Mouse (Mus musculus): ENCODE results near the gene Gucd1. TPM values are rescaled to one million over a fixed set of nuclear protein-coding genes. Genes with fewer than 3 reads are reported as not detected.
"Not testable (repeated sequence)": the region's sequence is repeated elsewhere in the genome, so short reads cannot be mapped to it uniquely, and the experiment has no call there.

The Gucd1 gene
- total RNA-seq, 2 experiments from 2014 or later, result 40.4 to 60.3 TPM

GRCm38 (mm10) chr10:75482919-75483483, 34.8 kb downstream of the Gucd1 start:
- DNase-seq, result no peak
- intact Hi-C loops (cut with DNase I; ENCODE audit: low total_unique reads), result loop anchor here (10.0 kb wide), 1 partner anchor 208 kb away; no protein-coding TSS in a partner anchor

- intact Hi-C loops (cut with DNase I; ENCODE audit: low total_unique reads), result loop anchor here (10.0 kb wide), 1 partner anchor 207 kb away; no protein-coding TSS in a partner anchor
Observed at GRCm38 (mm10) chr10:75482271-75482670, 35.5 kb downstream of the Gucd1 start.

GRCm38 (mm10) chr10:75481703-75482102, 36.1 kb downstream of the Gucd1 start:
- DNase-seq, result no peak
- intact Hi-C loops (cut with DNase I; ENCODE audit: low total_unique reads), result loop anchor here (10.0 kb wide), 1 partner anchor 207 kb away; no protein-coding TSS in a partner anchor

More at GRCm38 (mm10) chr10:75482271-75482670, 35.5 kb downstream of the Gucd1 start:
- DNase-seq, result no peak

- no peak for DNase-seq
- intact Hi-C loops (cut with DNase I; ENCODE audit: low total_unique reads), result loop anchor here (10.0 kb wide), 1 partner anchor 205 kb away; no protein-coding TSS in a partner anchor
Observed at GRCm38 (mm10) chr10:75479955-75480354, 37.8 kb downstream of the Gucd1 start.

- intact Hi-C loops (cut with DNase I; ENCODE audit: low total_unique reads), result no loop called here
- DNase-seq, result peak; percentile 48
Observed at GRCm38 (mm10) chr10:75477034-75477433, 40.7 kb downstream of the Gucd1 start.

GRCm38 (mm10) chr10:75475139-75475850, 42.5 kb downstream of the Gucd1 start:
- intact Hi-C loops (cut with DNase I; ENCODE audit: low total_unique reads); DNase-seq: not testable (repeated sequence)

- intact Hi-C loops (cut with DNase I; ENCODE audit: low total_unique reads), result no loop called here
- DNase-seq, result no peak
Observed at GRCm38 (mm10) chr10:75474571-75474970, 43.2 kb downstream of the Gucd1 start.

- DNase-seq, result no peak
- intact Hi-C loops (cut with DNase I; ENCODE audit: low total_unique reads), result no loop called here
Observed at GRCm38 (mm10) chr10:75473411-75473810, 44.4 kb downstream of the Gucd1 start.

GRCm38 (mm10) chr10:75465781-75466550, 51.8 kb downstream of the Gucd1 start:
- intact Hi-C loops (cut with DNase I; ENCODE audit: low total_unique reads), result no loop called here
- peak; percentile 42 for DNase-seq

- intact Hi-C loops (cut with DNase I; ENCODE audit: low total_unique reads), result no loop called here
- DNase-seq, result no peak
Observed at GRCm38 (mm10) chr10:75462728-75463127, 55.0 kb downstream of the Gucd1 start.

- intact Hi-C loops (cut with DNase I; ENCODE audit: low total_unique reads), result no loop called here
- DNase-seq, result no peak
Observed at GRCm38 (mm10) chr10:75458329-75458728, 59.4 kb downstream of the Gucd1 start.

GRCm38 (mm10) chr10:75457852-75458251, 59.9 kb downstream of the Gucd1 start:
- intact Hi-C loops (cut with DNase I; ENCODE audit: low total_unique reads), result no loop called here

GRCm38 (mm10) chr10:75456061-75456831, 61.5 kb downstream of the Gucd1 start:
- DNase-seq; intact Hi-C loops (cut with DNase I; ENCODE audit: low total_unique reads): not testable (repeated sequence)

More at GRCm38 (mm10) chr10:75457852-75458251, 59.9 kb downstream of the Gucd1 start:
- DNase-seq, result no peak

- intact Hi-C loops (cut with DNase I; ENCODE audit: low total_unique reads), result no loop called here
- DNase-seq, result peak; percentile 59
Observed at GRCm38 (mm10) chr10:75451036-75451786, 66.6 kb downstream of the Gucd1 start.

- no peak for DNase-seq
- intact Hi-C loops (cut with DNase I; ENCODE audit: low total_unique reads), result no loop called here
Observed at GRCm38 (mm10) chr10:75450331-75450730, 67.4 kb downstream of the Gucd1 start.

GRCm38 (mm10) chr10:75448806-75449420, 68.9 kb downstream of the Gucd1 start:
- intact Hi-C loops (cut with DNase I; ENCODE audit: low total_unique reads), result no loop called here
- no peak for DNase-seq

GRCm38 (mm10) chr10:75447489-75447888, 70.3 kb downstream of the Gucd1 start:
- no peak for DNase-seq
- intact Hi-C loops (cut with DNase I; ENCODE audit: low total_unique reads), result no loop called here

GRCm38 (mm10) chr10:75446501-75447083, 71.2 kb downstream of the Gucd1 start:
- no peak for DNase-seq
- intact Hi-C loops (cut with DNase I; ENCODE audit: low total_unique reads), result no loop called here

Data from gastrocnemius, postnatal 14 days (tissue).